ENCODE assay signal across 12 mouse cellular contexts in the genomic region with DNA sequence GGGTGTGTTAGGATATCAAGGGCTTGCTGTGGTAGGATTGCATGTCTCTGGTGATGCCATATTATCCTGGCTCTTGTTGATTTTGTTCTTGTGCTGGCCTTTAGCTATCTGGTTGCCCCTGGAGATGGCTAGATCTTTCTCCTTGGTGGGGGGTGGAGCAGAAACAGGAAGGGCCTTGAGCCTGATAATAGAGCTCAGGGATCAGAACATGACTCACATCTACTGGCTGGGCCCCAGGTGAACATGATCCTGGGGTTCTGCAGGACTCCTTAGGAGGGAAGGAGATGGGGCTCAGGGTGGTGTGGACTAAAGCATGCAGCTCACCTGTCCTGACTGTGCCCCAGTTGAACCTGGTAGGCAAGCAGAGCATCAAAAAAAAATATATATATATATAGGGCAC.
"Had no signal": no experiment of that assay in that cellular context is flagged by ENCODE, and none has a peak within 500 bp of the region (broad histone marks: within the 10 kb centered on the region; RNA-seq: fewer than 3 reads in every experiment).

No protein-coding gene starts in this region.

- DNase-seq: kidney, postnatal 10 days; kidney, postnatal 36 days; left cerebral cortex, postnatal 4 days; liver, postnatal 0 days; lung, embryonic 14.5 days; retina, postnatal 1 day; right cerebral cortex, postnatal 25 days; spleen, adult 18-20 months; thymus, adult 18-20 months; thymus, postnatal 36 days had no signal

- ATAC-seq: liver, postnatal 0 days; lung, postnatal 0 days; midbrain, embryonic 15.5 days had no signal
